Mouse (Mus musculus) CD4-positive, CD25-positive, alpha-beta regulatory T cell (primary cell): Measurements from ENCODE around the gene Gm10912. TPM values are rescaled to one million over a fixed set of nuclear protein-coding genes. Genes with fewer than 3 reads are reported as not detected.

ENCODE experiments used
- polyA plus RNA-seq: library from polyadenylated mRNA; unstranded; fragments of 100-300 nt; shearing (Covaris generic); gene quantifications from one replicate; pipeline ENCODE4 v1.2.1, GENCODE M21; 2017

Gene Gm10912
- 0.38 TPM for polyA plus RNA-seq

GRCm38 (mm10) chr2:104065526-104065925 is at the start of gene Gm10912:
TSS of gene Gm10912 (plus strand) at chr2:104065826.

GRCm38 (mm10) chr2:104027458-104028138 is 38.0 kb upstream of the Gm10912 start, which contains the start of gene Fbxo3:
TSS of gene Fbxo3 (plus strand) at chr2:104027721.

GRCm38 (mm10) chr2:104028139-104028723 is 37.4 kb upstream of the Gm10912 start, which contains the start of gene 4931422A03Rik:
TSS of gene 4931422A03Rik (minus strand) at chr2:104028361.

GRCm38 (mm10) chr2:104068450-104068849 is 2.8 kb downstream of the Gm10912 start, which contains the start of gene Gm10799:
TSS of gene Gm10799 (minus strand) at chr2:104068550.

GRCm38 (mm10) chr2:104069704-104070185 is 4.1 kb downstream of the Gm10912 start, which contains the start of gene Cd59b:
TSS of gene Cd59b (plus strand) at chr2:104069849.

GRCm38 (mm10) chr2:104095741-104096213 is 30.2 kb downstream of the Gm10912 start, which contains the start of gene Cd59a:
TSS of gene Cd59a (plus strand) at chr2:104095801.

Other genes starting within 250 kb of the Gm10912 start
- 1.9 TPM for gene Lmo2, start 107.8 kb upstream of the Gm10912 start, polyA plus RNA-seq
- gene Fbxo3, start 38.1 kb upstream of the Gm10912 start, polyA plus RNA-seq, result 46.9 TPM
- 3.6 TPM for gene 4931422A03Rik, start 37.5 kb upstream of the Gm10912 start, polyA plus RNA-seq
- gene Gm10799, start 2.7 kb downstream of the Gm10912 start, polyA plus RNA-seq, result not detected
- gene Cd59b, start 4.0 kb downstream of the Gm10912 start, polyA plus RNA-seq, result not detected
- gene Cd59a, start 30.0 kb downstream of the Gm10912 start, polyA plus RNA-seq, result 0.25 TPM
- not detected for gene A930018P22Rik, start 56.9 kb downstream of the Gm10912 start, polyA plus RNA-seq